Mouse (Mus musculus) olfactory bulb, adult 2 months (tissue): ENCODE measurements at regions not wholly inside any gene's neighbourhood (a gene's known extent, or its start where the extent isn't known, plus 50 kb on each side); places are given as distances from the start of the nearest gene placed in this dataset.

Source experiments
- CTCF ChIP-seq: fragments of 200-500 bp; IDR thresholded peaks from 2 replicates; pipeline ENCODE4 v1.5.1; 2012; ENCODE audit warnings: low read depth, mild to moderate bottlenecking, low read length, moderate library complexity; ENCODE audit not compliant: insufficient read depth
- POLR2A ChIP-seq: fragments of 200-500 bp; IDR thresholded peaks from 2 replicates; pipeline ENCODE4 v1.6.1; 2012; ENCODE audit warnings: mild to moderate bottlenecking, low read depth, low read length, moderate library complexity; ENCODE audit not compliant: insufficient read depth

DNA sequence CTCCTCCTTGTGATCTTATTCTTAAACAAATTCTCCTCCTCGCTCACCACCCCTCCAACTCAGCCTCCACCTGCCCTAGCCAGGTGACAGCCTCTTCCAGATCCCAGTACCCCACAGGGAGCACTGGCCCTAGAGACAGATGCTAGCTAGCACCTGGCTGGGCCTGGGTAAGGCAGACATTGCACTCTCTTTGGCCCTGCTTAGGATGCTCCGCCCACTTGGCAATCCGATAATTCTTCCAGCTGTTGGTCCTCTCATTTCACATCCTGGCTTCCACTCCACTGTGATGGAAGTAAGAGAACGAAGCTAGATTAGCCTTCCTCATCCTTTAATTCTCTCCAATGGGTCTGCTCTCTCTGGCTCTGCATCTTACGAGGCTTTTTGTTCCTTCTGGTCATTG is 483.4 kb downstream of the Zfp536 start:
- TF ChIP-seq CTCF (no peak), POLR2A (no peak)
